Mouse (Mus musculus) cerebral cortex, adult 2 months (tissue): ENCODE measurements around the gene Kcnn1.

Source experiments
- WGBS: fragments of 180-500 bp; shearing (Covaris S2); methylation state at CpG from one replicate; pipeline ENCODE4 v1.1.7; 2018; 5-methylcytosine and 5-hydroxymethylcytosine counted together

Kcnn1 gene

GRCm38 (mm10) chr8:70866001-70866520 is 3.0 kb upstream of the Kcnn1 start:
- 8% methylated on average over 12 of the region's 12 CpGs for WGBS

- under 1% methylated on average over 46 of the region's 46 CpGs for WGBS
Observed at GRCm38 (mm10) chr8:70865350-70866000, 2.4 kb upstream of the Kcnn1 start.

GRCm38 (mm10) chr8:70864712-70865221 is 1.7 kb upstream of the Kcnn1 start:
- 4% methylated on average over 24 of the region's 24 CpGs for WGBS

GRCm38 (mm10) chr8:70863956-70864711 is 1.1 kb upstream of the Kcnn1 start:
- 2% methylated on average over 46 of the region's 46 CpGs for WGBS

- WGBS = 32% methylated on average over 4 of the region's 4 CpGs
Observed at GRCm38 (mm10) chr8:70857516-70857915, 5.5 kb downstream of the Kcnn1 start.

- WGBS = 5% methylated on average over 33 of the region's 33 CpGs
Observed at GRCm38 (mm10) chr8:70856541-70857197, 6.4 kb downstream of the Kcnn1 start.

GRCm38 (mm10) chr8:70856028-70856427 is 7.0 kb downstream of the Kcnn1 start:
- whole genome bisulfite sequencing = 73% methylated on average over 5 of the region's 5 CpGs

GRCm38 (mm10) chr8:70853863-70854262 is 9.2 kb downstream of the Kcnn1 start:
- WGBS = 88% methylated on average over 2 of the region's 2 CpGs

- 94% methylated on average over 41 of the region's 41 CpGs for WGBS
Observed at GRCm38 (mm10) chr8:70852595-70853231, 10.3 kb downstream of the Kcnn1 start.

- 81% methylated on average over 6 of the region's 6 CpGs for WGBS
Observed at GRCm38 (mm10) chr8:70851837-70852236, 11.2 kb downstream of the Kcnn1 start.

- WGBS = 92% methylated on average over 4 of the region's 4 CpGs
Observed at GRCm38 (mm10) chr8:70850947-70851346, 12.1 kb downstream of the Kcnn1 start.

- 85% methylated on average over 7 of the region's 7 CpGs for WGBS
Observed at GRCm38 (mm10) chr8:70850132-70850845, 12.8 kb downstream of the Kcnn1 start.

- 85% methylated on average over 3 of the region's 3 CpGs for WGBS
Observed at GRCm38 (mm10) chr8:70849333-70849990, 13.6 kb downstream of the Kcnn1 start.

- 59% methylated on average over 15 of the region's 15 CpGs for WGBS
Observed at GRCm38 (mm10) chr8:70846371-70847154, 16.5 kb downstream of the Kcnn1 start.

- WGBS = 54% methylated on average over 5 of the region's 5 CpGs
Observed at GRCm38 (mm10) chr8:70845108-70845507, 17.9 kb downstream of the Kcnn1 start.

- 14% methylated on average over 6 of the region's 6 CpGs for WGBS
Observed at GRCm38 (mm10) chr8:70844523-70844922, 18.5 kb downstream of the Kcnn1 start.

GRCm38 (mm10) chr8:70843941-70844340 is 19.1 kb downstream of the Kcnn1 start:
- 90% methylated on average over 8 of the region's 8 CpGs for WGBS

GRCm38 (mm10) chr8:70843214-70843773 is 19.8 kb downstream of the Kcnn1 start:
- 88% methylated on average over 5 of the region's 5 CpGs for WGBS

- 79% methylated on average over 25 of the region's 25 CpGs for WGBS
Observed at GRCm38 (mm10) chr8:70842484-70842883, 20.6 kb downstream of the Kcnn1 start.
